ENCODE assay signal across 8 mouse cellular contexts in genomic region chr1:87510166-87510691, GRCm38 (mm10). TPM values are rescaled to one million over a fixed set of nuclear protein-coding genes. Genes with fewer than 3 reads are reported as not detected.
DNase-seq lines count a peak whose midpoint lies in the region; ATAC-seq and TF ChIP-seq lines count a peak whose summit lies in the region.

No protein-coding gene starts in this region.

- no peaks in the 10 kb centered on the region for H3K36me3 ChIP-seq in forebrain, embryonic 11.5 days (ENCODE audit: control insufficient read depth, insufficient read depth, low read length)
- no peaks in the 10 kb centered on the region for H3K36me3 ChIP-seq in intestine, embryonic 14.5 days (ENCODE audit: control insufficient read depth, insufficient read depth, low read length)
- no peaks in the 10 kb centered on the region for H3K36me3 ChIP-seq in liver, embryonic 11.5 days (ENCODE audit: control insufficient read depth, insufficient read depth, low read length)

- H3K4me1 ChIP-seq in forebrain, embryonic 11.5 days (replicated peaks; ENCODE audit: control insufficient read depth, insufficient read depth, low read length): peaks cover 5% of the 10 kb centered on the region; the same call in 1 of the 2 replicates
- H3K4me1 ChIP-seq in intestine, embryonic 14.5 days (replicated peaks; ENCODE audit: control insufficient read depth, insufficient read depth, low read length): peaks cover 10% of the 10 kb centered on the region
- no peaks in the 10 kb centered on the region; the same call in 1 of the 2 replicates for H3K4me1 ChIP-seq in liver, embryonic 11.5 days (replicated peaks; ENCODE audit: control insufficient read depth, insufficient read depth, low read length)
- peaks cover 17% of the 10 kb centered on the region for H3K4me1 ChIP-seq in olfactory bulb, adult 2 months (ENCODE audit: control insufficient read depth, insufficient read depth, low read length)

- peak; percentile 49 for DNase-seq in kidney, adult 18-20 months
- no peak for DNase-seq in kidney, adult 9 months
- peak; percentile 56 to 68 for DNase-seq in adrenal gland, postnatal 36 days
- peak; percentile 81 for DNase-seq in forebrain, embryonic 11.5 days (ENCODE audit: low spot score)
- peak; percentile 71 for DNase-seq in intestine, embryonic 14.5 days (ENCODE audit: low spot score)
- DNase-seq in liver, embryonic 11.5 days (ENCODE audit: low spot score): peak; percentile 40
- no peak for DNase-seq in natural killer cell, adult 2 months (ENCODE audit: low spot score in 2 of 2)

- peak overlapping the region; percentile 63 for H3K9ac ChIP-seq in forebrain, embryonic 11.5 days (ENCODE audit: low read length)
- H3K9ac ChIP-seq in intestine, embryonic 14.5 days (ENCODE audit: low read length): peak overlapping the region; percentile 47
- H3K9ac ChIP-seq in liver, embryonic 11.5 days (ENCODE audit: low read depth, low read length): 0 out of 2 replicates have a peak overlapping the region, but pooled peaks have one; percentile 20

- H3K4me3 ChIP-seq in forebrain, embryonic 11.5 days (ENCODE audit: low read depth, low read length): peak overlapping the region; percentile 69
- peak overlapping the region; percentile 63 for H3K4me3 ChIP-seq in intestine, embryonic 14.5 days (ENCODE audit: low read depth, low read length)
- peak overlapping the region; percentile 65 for H3K4me3 ChIP-seq in liver, embryonic 11.5 days (ENCODE audit: low read depth, low read length)
- H3K4me3 ChIP-seq in olfactory bulb, adult 2 months (ENCODE audit: insufficient read depth, low read depth, low read length): peak overlapping the region; percentile 95

- under 1% methylated on average over 41 of the region's 61 CpGs for WGBS in forebrain, embryonic 11.5 days
- 0% methylated on average over 46 of the region's 61 CpGs for WGBS in intestine, embryonic 14.5 days
- WGBS in liver, embryonic 11.5 days: under 1% methylated on average over 55 of the region's 61 CpGs
- under 1% methylated on average over 49 of the region's 61 CpGs for WGBS in olfactory bulb, adult 2 months

- H3K27me3 ChIP-seq in forebrain, embryonic 11.5 days (ENCODE audit: control insufficient read depth, insufficient read depth, low read length): peaks cover 28% of the 10 kb centered on the region
- peaks cover 46% of the 10 kb centered on the region for H3K27me3 ChIP-seq in intestine, embryonic 14.5 days (replicated peaks; ENCODE audit: control insufficient read depth, insufficient read depth, low read length)
- peaks cover 53% of the 10 kb centered on the region for H3K27me3 ChIP-seq in liver, embryonic 11.5 days (replicated peaks; ENCODE audit: control insufficient read depth, insufficient read depth, low read length)

- peak; percentile 42; the same call in 1 of the 2 replicates for TF ChIP-seq POLR2A in olfactory bulb, adult 2 months (IDR thresholded peaks at IDR 0.05; ENCODE audit: insufficient read depth, low read depth, low read length)

- no peak; the same call in 1 of the 2 replicates for TF ChIP-seq CTCF in olfactory bulb, adult 2 months (IDR thresholded peaks at IDR 0.05; ENCODE audit: insufficient read depth, low read depth, low read length)

- ATAC-seq in forebrain, embryonic 11.5 days (replicated peaks; ENCODE audit: low FRiP score): peak; percentile 89
- ATAC-seq in intestine, embryonic 14.5 days (replicated peaks; ENCODE audit: low FRiP score, low TSS enrichment, low read depth): peak; percentile 80
- ATAC-seq in liver, embryonic 11.5 days (replicated peaks; ENCODE audit: low FRiP score): no peak; the same call in 1 of the 2 replicates

- no peak overlapping the region for H3K27ac ChIP-seq in forebrain, embryonic 11.5 days (ENCODE audit: low read depth, low read length)
- no peak overlapping the region for H3K27ac ChIP-seq in intestine, embryonic 14.5 days (ENCODE audit: low read depth)
- H3K27ac ChIP-seq in liver, embryonic 11.5 days (ENCODE audit: low read depth, low read length): no peak overlapping the region
- H3K27ac ChIP-seq in olfactory bulb, adult 2 months (ENCODE audit: insufficient read depth, low read depth, low read length): peak overlapping the region; percentile 51

- H3K9me3 ChIP-seq in forebrain, embryonic 11.5 days (ENCODE audit: control insufficient read depth, low read length): no peaks in the 10 kb centered on the region
- no peaks in the 10 kb centered on the region for H3K9me3 ChIP-seq in intestine, embryonic 14.5 days (ENCODE audit: control insufficient read depth, low read length)
- no peaks in the 10 kb centered on the region for H3K9me3 ChIP-seq in liver, embryonic 11.5 days (ENCODE audit: control insufficient read depth, low read length)

- peak overlapping the region; percentile 99 for H3K4me2 ChIP-seq in forebrain, embryonic 11.5 days (ENCODE audit: low read depth, low read length, severe bottlenecking)
- peak overlapping the region; percentile 99 for H3K4me2 ChIP-seq in intestine, embryonic 14.5 days (ENCODE audit: low read length)
- peak overlapping the region; percentile 96 for H3K4me2 ChIP-seq in liver, embryonic 11.5 days

RNA-seq across cellular contexts. Expression of gene Neu2, which starts 0.5 kb away (rescaled TPM):
- total RNA-seq in adrenal gland, postnatal 36 days (2021): not detected
- polyA plus RNA-seq in forebrain, embryonic 11.5 days (2014; fragmentation: Nextera tagmentation; extraction: Ambion mirVana): not detected in 2 replicates
- 3.9 and 4.4 TPM in 2 replicates for polyA plus RNA-seq in intestine, embryonic 14.5 days (2014; fragmentation: Nextera tagmentation; extraction: Ambion mirVana)
- 0.16 and 0.60 TPM in 2 replicates for polyA plus RNA-seq in liver, embryonic 11.5 days (2014; fragmentation: Nextera tagmentation; extraction: Ambion mirVana)
- polyA plus RNA-seq in olfactory bulb, adult 2 months (2012; ENCODE audit: insufficient read depth, insufficient read length, low replicate concordance, missing spikeins): not detected in 2 replicates

RNA-seq across cellular contexts. Expression of gene Snorc, which starts 40.2 kb away (rescaled TPM):
- total RNA-seq in adrenal gland, postnatal 36 days (2021): not detected
- not detected in 2 replicates for polyA plus RNA-seq in forebrain, embryonic 11.5 days (2014; fragmentation: Nextera tagmentation; extraction: Ambion mirVana)
- not detected in 2 replicates for polyA plus RNA-seq in intestine, embryonic 14.5 days (2014; fragmentation: Nextera tagmentation; extraction: Ambion mirVana)
- not detected in 2 replicates for polyA plus RNA-seq in liver, embryonic 11.5 days (2014; fragmentation: Nextera tagmentation; extraction: Ambion mirVana)
- not detected in 2 replicates for polyA plus RNA-seq in olfactory bulb, adult 2 months (2012; ENCODE audit: insufficient read depth, insufficient read length, low replicate concordance, missing spikeins)

Comparison
In these comparisons a context has a peak if more than half of its experiments do, and no peak if none do; other contexts are left out.
1. DNase-seq: peak in kidney, adult 18-20 months (single experiment), adrenal gland, postnatal 36 days (2 of 2), forebrain, embryonic 11.5 days (single experiment), intestine, embryonic 14.5 days (single experiment) and liver, embryonic 11.5 days (single experiment); none in kidney, adult 9 months (single experiment) and natural killer cell, adult 2 months (0 of 2).
2. Peak in every context shown above with its lines, with median percentiles within 50 percentile points of each other: H3K4me2 ChIP-seq, H3K4me3 ChIP-seq and H3K9ac ChIP-seq.